Mouse (Mus musculus): ENCODE measurements around the gene Acaca. TPM values are rescaled to one million over a fixed set of nuclear protein-coding genes. Genes with fewer than 3 reads are reported as not detected.
A peak's percentile ranks its signal among the peaks of the same experiment; 100 is the strongest.

Gene Acaca
- polyA plus RNA-seq, 1 experiment from 2014 or later: 26.4 TPM

GRCm38 (mm10) chr11:84156535-84157262 lies 27.2 kb downstream of the Acaca start:
- no peaks in the 10 kb centered on the region for H3K27me3 ChIP-seq
- H3K4me1 ChIP-seq: no peaks in the 10 kb centered on the region
- H3K9me3 ChIP-seq: no peaks in the 10 kb centered on the region
- no peak overlapping the region for H3K4me3 ChIP-seq
- WGBS: 89% methylated on average over 4 of the region's 4 CpGs
- no peak for ATAC-seq (ENCODE audit: insufficient number of reproducible peaks, insufficient read depth, low FRiP score, low TSS enrichment)
- H3K27ac ChIP-seq: no peak overlapping the region
- H3K4me2 ChIP-seq (replicated peaks): no peak overlapping the region
- H3K9ac ChIP-seq: no peak overlapping the region
- H3K36me3 ChIP-seq: no peaks in the 10 kb centered on the region

- H3K4me2 ChIP-seq (replicated peaks): no peak overlapping the region
- no peaks in the 10 kb centered on the region for H3K36me3 ChIP-seq
- no peak for ATAC-seq (ENCODE audit: insufficient number of reproducible peaks, insufficient read depth, low FRiP score, low TSS enrichment)
- no peaks in the 10 kb centered on the region for H3K9me3 ChIP-seq
- no peaks in the 10 kb centered on the region for H3K27me3 ChIP-seq
- H3K9ac ChIP-seq: no peak overlapping the region
- H3K4me3 ChIP-seq: no peak overlapping the region
- H3K4me1 ChIP-seq: no peaks in the 10 kb centered on the region
- WGBS: 87% methylated on average over 6 of the region's 6 CpGs
- no peak overlapping the region for H3K27ac ChIP-seq
Observed at GRCm38 (mm10) chr11:84164123-84164522, 34.7 kb downstream of the Acaca start.

- Histone ChIP-seq H3K27me3 (no peaks in the 10 kb centered on the region), H3K4me2 (replicated peaks) (no peak overlapping the region), H3K9me3 (no peaks in the 10 kb centered on the region), H3K27ac (no peak overlapping the region), H3K9ac (no peak overlapping the region), H3K36me3 (no peaks in the 10 kb centered on the region), H3K4me3 (no peak overlapping the region), H3K4me1 (no peaks in the 10 kb centered on the region)
- no peak for ATAC-seq (ENCODE audit: insufficient number of reproducible peaks, insufficient read depth, low FRiP score, low TSS enrichment)
- WGBS: 60% methylated on average over 4 of the region's 4 CpGs
Observed at GRCm38 (mm10) chr11:84164561-84164960, 35.1 kb downstream of the Acaca start.

GRCm38 (mm10) chr11:84167046-84167526 lies 37.6 kb downstream of the Acaca start, which contains the start of gene Gm11437:
Gene Gm11437 (minus strand): TSS chr11:84167476.
- Histone ChIP-seq H3K27me3 (no peaks in the 10 kb centered on the region), H3K4me1 (no peaks in the 10 kb centered on the region), H3K4me2 (replicated peaks) (no peak within 1 kb of the TSS), H3K9me3 (no peaks in the 10 kb centered on the region), H3K9ac (no peak within 1 kb of the TSS), H3K4me3 (no peak within 1 kb of the TSS), H3K36me3 (no peaks in the 10 kb centered on the region), H3K27ac (no peak within 1 kb of the TSS)
- WGBS: 86% methylated on average over 5 of the region's 5 CpGs
- ATAC-seq (ENCODE audit: insufficient number of reproducible peaks, insufficient read depth, low FRiP score, low TSS enrichment): no peak

- no peak overlapping the region for H3K27ac ChIP-seq
- no peak overlapping the region for H3K4me2 ChIP-seq (replicated peaks)
- no peaks in the 10 kb centered on the region for H3K27me3 ChIP-seq
- WGBS: 32% methylated on average over 7 of the region's 7 CpGs
- no peaks in the 10 kb centered on the region for H3K4me1 ChIP-seq
- H3K36me3 ChIP-seq: no peaks in the 10 kb centered on the region
- H3K9me3 ChIP-seq: no peaks in the 10 kb centered on the region
- no peak for ATAC-seq (ENCODE audit: insufficient number of reproducible peaks, insufficient read depth, low FRiP score, low TSS enrichment)
- H3K9ac ChIP-seq: no peak overlapping the region
- H3K4me3 ChIP-seq: no peak overlapping the region
Observed at GRCm38 (mm10) chr11:84168701-84169288, 39.3 kb downstream of the Acaca start.

- Histone ChIP-seq H3K36me3 (no peaks in the 10 kb centered on the region), H3K9ac (no peak overlapping the region), H3K9me3 (no peaks in the 10 kb centered on the region), H3K4me3 (no peak overlapping the region), H3K27me3 (no peaks in the 10 kb centered on the region), H3K4me2 (replicated peaks) (no peak overlapping the region), H3K4me1 (no peaks in the 10 kb centered on the region), H3K27ac (no peak overlapping the region)
- ATAC-seq (ENCODE audit: insufficient number of reproducible peaks, insufficient read depth, low FRiP score, low TSS enrichment): no peak
- 72% methylated on average over 11 of the region's 11 CpGs for WGBS
Observed at GRCm38 (mm10) chr11:84172539-84173435, 43.3 kb downstream of the Acaca start.

GRCm38 (mm10) chr11:84178571-84178970 lies 49.1 kb downstream of the Acaca start:
- Histone ChIP-seq H3K9me3 (no peaks in the 10 kb centered on the region), H3K4me2 (replicated peaks) (peak overlapping the region; percentile 71), H3K4me1 (0 out of 2 replicates have a peak, but pooled peaks cover 14% of the 10 kb centered on the region), H3K27me3 (no peaks in the 10 kb centered on the region), H3K36me3 (no peaks in the 10 kb centered on the region), H3K27ac (no peak overlapping the region), H3K4me3 (peak overlapping the region; percentile 77; the same call in 1 of the 2 replicates), H3K9ac (0 out of 2 replicates have a peak overlapping the region, but pooled peaks have one; percentile 79)
- no peak for ATAC-seq (ENCODE audit: insufficient number of reproducible peaks, insufficient read depth, low FRiP score, low TSS enrichment)
- WGBS: 27% methylated on average over 4 of the region's 4 CpGs

GRCm38 (mm10) chr11:84179226-84179953 lies 49.9 kb downstream of the Acaca start:
- WGBS: under 1% methylated on average over 56 of the region's 85 CpGs
- H3K4me3 ChIP-seq: peak overlapping the region; percentile 77
- H3K4me2 ChIP-seq (replicated peaks): peak overlapping the region; percentile 71
- peak overlapping the region; percentile 79 for H3K9ac ChIP-seq
- no peaks in the 10 kb centered on the region for H3K9me3 ChIP-seq
- H3K4me1 ChIP-seq: 0 out of 2 replicates have a peak, but pooled peaks cover 14% of the 10 kb centered on the region
- peak; percentile 98 for ATAC-seq (ENCODE audit: insufficient number of reproducible peaks, insufficient read depth, low FRiP score, low TSS enrichment)
- H3K27me3 ChIP-seq: no peaks in the 10 kb centered on the region
- H3K27ac ChIP-seq: peak overlapping the region; percentile 93
- no peaks in the 10 kb centered on the region for H3K36me3 ChIP-seq

GRCm38 (mm10) chr11:84179954-84180598 lies 50.6 kb downstream of the Acaca start:
- WGBS: under 1% methylated on average over 44 of the region's 44 CpGs
- H3K9me3 ChIP-seq: no peaks in the 10 kb centered on the region
- H3K4me1 ChIP-seq: 0 out of 2 replicates have a peak, but pooled peaks cover 14% of the 10 kb centered on the region
- no peaks in the 10 kb centered on the region for H3K27me3 ChIP-seq
- H3K27ac ChIP-seq: peak overlapping the region; percentile 93
- no peaks in the 10 kb centered on the region for H3K36me3 ChIP-seq
- peak overlapping the region; percentile 79 for H3K9ac ChIP-seq
- peak overlapping the region; percentile 71 for H3K4me2 ChIP-seq (replicated peaks)
- ATAC-seq (ENCODE audit: insufficient number of reproducible peaks, insufficient read depth, low FRiP score, low TSS enrichment): peak; percentile 48; the same call in 1 of the 2 replicates
- peak overlapping the region; percentile 77 for H3K4me3 ChIP-seq

- H3K4me2 ChIP-seq (replicated peaks): peak overlapping the region; percentile 71
- no peaks in the 10 kb centered on the region for H3K9me3 ChIP-seq
- no peak for ATAC-seq (ENCODE audit: insufficient number of reproducible peaks, insufficient read depth, low FRiP score, low TSS enrichment)
- H3K27ac ChIP-seq: no peak overlapping the region
- H3K4me1 ChIP-seq: 0 out of 2 replicates have a peak, but pooled peaks cover 14% of the 10 kb centered on the region
- H3K4me3 ChIP-seq: 0 out of 2 replicates have a peak overlapping the region, but pooled peaks have one; percentile 77
- no peak overlapping the region for H3K9ac ChIP-seq
- no peaks in the 10 kb centered on the region for H3K36me3 ChIP-seq
- WGBS: 73% methylated on average over 2 of the region's 2 CpGs
- H3K27me3 ChIP-seq: no peaks in the 10 kb centered on the region
Observed at GRCm38 (mm10) chr11:84181286-84181685, 51.8 kb downstream of the Acaca start.

All from embryonic facial prominence, embryonic 12.5 days (tissue).